Mouse (Mus musculus) gastrocnemius, postnatal 25 days (tissue): Measurements from ENCODE around the gene Sema3c. TPM values are rescaled to one million over a fixed set of nuclear protein-coding genes. Genes with fewer than 3 reads are reported as not detected.

ENCODE experiments used
- total RNA-seq, 2 experiments: library from RNA; stranded (reverse); gene quantifications; 1 replicate in 1 of 2; 2 replicates in 1 of 2; pipeline ENCODE4 v1.2.3; 2021

Sema3c gene
- total RNA-seq, 2 experiments from 2014 or later = 61.8 to 69.4 TPM

Other genes starting within 250 kb of the Sema3c start
- gene Speer4f2, start 201.1 kb upstream of the Sema3c start, total RNA-seq = not detected
- gene Speer4f1, start 98.2 kb upstream of the Sema3c start, total RNA-seq = not detected